Mouse (Mus musculus) brain, embryonic 14.5 days (tissue): ENCODE data around the gene Kcnk3.
A peak's percentile ranks its signal among the peaks of the same experiment; 100 is the strongest.

ENCODE experiments used
- CTCF ChIP-seq: fragments of 200-500 bp; IDR thresholded peaks from 2 replicates; pipeline ENCODE4 v1.5.1; 2012; ENCODE audit warnings: inconsistent platforms, mild to moderate bottlenecking, moderate library complexity, borderline replicate concordance; ENCODE audit not compliant: insufficient read depth, insufficient read length; ENCODE audit errors: extremely low read depth
- POLR2A ChIP-seq: fragments of 200-500 bp; IDR thresholded peaks from 2 replicates; pipeline ENCODE4 v1.6.1; 2012; ENCODE audit warnings: mild to moderate bottlenecking, inconsistent platforms, borderline replicate concordance; ENCODE audit not compliant: poor library complexity, insufficient read depth, insufficient read length, severe bottlenecking; ENCODE audit errors: extremely low read depth

GRCm38 (mm10) chr5:30647815-30648560 is 60.0 kb downstream of the Kcnk3 start, which contains the start of gene Slc35f6:
- TF ChIP-seq POLR2A (peak; percentile 63; the same call in 1 of the 2 replicates), CTCF (no peak)
